Mouse (Mus musculus) left cerebral cortex, postnatal 14 days (tissue): ENCODE data around the gene Gm9376. TPM values are rescaled to one million over a fixed set of nuclear protein-coding genes. Genes with fewer than 3 reads are reported as not detected.
A peak's percentile ranks its signal among the peaks of the same experiment; 100 is the strongest.

ENCODE experiments used
- DNase-seq, 2 experiments: peaks; one replicate each; pipeline ENCODE4 v3.0.0; 2021 to 2022; ENCODE audit warnings: low spot score in 2 of 2, mixed read lengths in 1 of 2
- intact Hi-C: fragments of 180-260 bp; cut with DNase I; formaldehyde crosslinking; loops from one replicate; pipeline ENCODE4 v1.15.1; 2025
- long read RNA-seq, 2 experiments: library from polyadenylated mRNA; stranded (forward); transcript quantifications; one replicate each; pipeline ENCODE4 v2.0.0; 2021
- total RNA-seq, 2 experiments: library from RNA; stranded (reverse); gene quantifications; 2 replicates each; pipeline ENCODE4 v1.2.3; 2021

Gm9376 gene
- total RNA-seq: not detected
- long read RNA-seq, experiment 1: 0 reads
- long read RNA-seq, experiment 2: 0 reads

- intact Hi-C loops: no loop called here
- no peak for DNase-seq
These were observed at the start of gene Gm9376 for GRCm38 (mm10) chr14:118266660-118267059. Gene Gm9376 (plus strand): TSS chr14:118266960.

GRCm38 (mm10) chr14:118220885-118221284 lies 45.9 kb upstream of the Gm9376 start:
- DNase-seq: no peak
- intact Hi-C loops: loop anchor here (10.0 kb wide), 1 partner anchor 594 kb away; no protein-coding TSS in a partner anchor

GRCm38 (mm10) chr14:118225061-118225743 lies 41.6 kb upstream of the Gm9376 start:
- no peak for DNase-seq
- intact Hi-C loops: loop anchor here (10.0 kb wide), 1 partner anchor 590 kb away; no protein-coding TSS in a partner anchor

GRCm38 (mm10) chr14:118225911-118226310 lies 40.8 kb upstream of the Gm9376 start:
- intact Hi-C loops: loop anchor here (10.0 kb wide), 1 partner anchor 589 kb away; no protein-coding TSS in a partner anchor
- no peak for DNase-seq

GRCm38 (mm10) chr14:118226471-118227155 lies 40.1 kb upstream of the Gm9376 start:
- no peak for DNase-seq
- intact Hi-C loops: loop anchor here (10.0 kb wide), 1 partner anchor 588 kb away; no protein-coding TSS in a partner anchor

GRCm38 (mm10) chr14:118232381-118232970 lies 34.3 kb upstream of the Gm9376 start:
- intact Hi-C loops: loop anchor here (10.0 kb wide), 1 partner anchor 362 kb away; no protein-coding TSS in a partner anchor
- DNase-seq: no peak

- intact Hi-C loops: loop anchor here (10.0 kb wide), 1 partner anchor 361 kb away; no protein-coding TSS in a partner anchor
- DNase-seq: no peak
These were observed 32.8 kb upstream of the Gm9376 start for GRCm38 (mm10) chr14:118233786-118234540.

GRCm38 (mm10) chr14:118234541-118235210 lies 32.1 kb upstream of the Gm9376 start:
- intact Hi-C loops: loop anchor here (10.0 kb wide), 1 partner anchor 360 kb away; no protein-coding TSS in a partner anchor
- no peak for DNase-seq

- no peak for DNase-seq
- intact Hi-C loops: loop anchor here (10.0 kb wide), 1 partner anchor 359 kb away; no protein-coding TSS in a partner anchor
These were observed 31.3 kb upstream of the Gm9376 start for GRCm38 (mm10) chr14:118235361-118235972.

GRCm38 (mm10) chr14:118235973-118236885 lies 30.5 kb upstream of the Gm9376 start:
- intact Hi-C loops: loop anchor here (2.0 to 10.0 kb wide), 2 partner anchors 203 to 359 kb away; no protein-coding TSS in a partner anchor

GRCm38 (mm10) chr14:118236886-118237289 lies 29.9 kb upstream of the Gm9376 start, which contains the start of gene Sox21:
Gene Sox21 (minus strand): TSS chr14:118237030.
- intact Hi-C loops: loop anchor here (2.0 to 10.0 kb wide), 2 partner anchors 202 to 358 kb away; no protein-coding TSS in a partner anchor

More at GRCm38 (mm10) chr14:118235973-118236885, 30.5 kb upstream of the Gm9376 start:
- DNase-seq: no peak

GRCm38 (mm10) chr14:118237786-118238185 lies 29.0 kb upstream of the Gm9376 start:
- DNase-seq: no peak
- intact Hi-C loops: loop anchor here (2.0 to 10.0 kb wide), 2 partner anchors 201 to 357 kb away; no protein-coding TSS in a partner anchor

More at GRCm38 (mm10) chr14:118236886-118237289, 29.9 kb upstream of the Gm9376 start, which contains the start of gene Sox21:
- DNase-seq: peak; percentile 53 to 64

- DNase-seq: no peak
- intact Hi-C loops: loop anchor here (10.0 kb wide), 1 partner anchor 355 kb away; no protein-coding TSS in a partner anchor
These were observed 27.4 kb upstream of the Gm9376 start for GRCm38 (mm10) chr14:118239351-118239750.

- no peak for DNase-seq
- intact Hi-C loops: no loop called here
These were observed 25.3 kb upstream of the Gm9376 start for GRCm38 (mm10) chr14:118241416-118241815.

GRCm38 (mm10) chr14:118253381-118253780 lies 13.4 kb upstream of the Gm9376 start:
- intact Hi-C loops: no loop called here

GRCm38 (mm10) chr14:118268849-118269248 lies 2.1 kb downstream of the Gm9376 start:
- DNase-seq: no peak
- intact Hi-C loops: no loop called here

More at GRCm38 (mm10) chr14:118253381-118253780, 13.4 kb upstream of the Gm9376 start:
- no peak for DNase-seq
